Mouse (Mus musculus) neural tube, embryonic 13.5 days (tissue): ENCODE data around the gene Spef1. TPM values are rescaled to one million over a fixed set of nuclear protein-coding genes. Genes with fewer than 3 reads are reported as not detected.
A peak's percentile ranks its signal among the peaks of the same experiment; 100 is the strongest.

Source experiments
- ATAC-seq: fragments of 200-750 bp; cut with Nextera tagmentation; 2 replicates; pipeline ENCODE4 v1.8.0; 2017; ENCODE audit warnings: low read depth, mild to moderate bottlenecking, moderate TSS enrichment, moderate library complexity
- H3K27ac ChIP-seq: fragments of 300-500 bp; sonication (generic); replicated peaks from 2 replicates; pipeline ENCODE4 v1.5.1; 2015; ENCODE audit warnings: moderate library complexity, mild to moderate bottlenecking, inconsistent platforms
- H3K27me3 ChIP-seq: fragments of 300-500 bp; sonication (generic); 2 replicates; pipeline ENCODE4 v1.6.1; 2015; ENCODE audit warnings: mild to moderate bottlenecking, inconsistent platforms
- H3K36me3 ChIP-seq: fragments of 300-500 bp; sonication (generic); 2 replicates; pipeline ENCODE4 v1.6.1; 2015; ENCODE audit warnings: mild to moderate bottlenecking, inconsistent platforms
- H3K4me1 ChIP-seq: fragments of 300-500 bp; sonication (generic); replicated peaks from 2 replicates; pipeline ENCODE4 v1.6.1; 2015; ENCODE audit warnings: inconsistent platforms
- H3K4me2 ChIP-seq: fragments of 300-500 bp; sonication (generic); 2 replicates; pipeline ENCODE4 v1.6.1; 2015; ENCODE audit warnings: inconsistent platforms, mild to moderate bottlenecking, moderate library complexity
- H3K4me3 ChIP-seq: fragments of 300-500 bp; sonication (generic); 2 replicates; pipeline ENCODE4 v1.5.1; 2015; ENCODE audit warnings: mild to moderate bottlenecking, inconsistent platforms
- H3K9ac ChIP-seq: fragments of 300-500 bp; sonication (generic); 2 replicates; pipeline ENCODE4 v1.6.1; 2015; ENCODE audit warnings: moderate library complexity, mild to moderate bottlenecking, inconsistent platforms
- H3K9me3 ChIP-seq: fragments of 300-500 bp; sonication (generic); 2 replicates; pipeline ENCODE4 v1.6.1; 2016; ENCODE audit warnings: inconsistent platforms
- WGBS: fragments of 180-500 bp; shearing (Covaris S2); methylation state at CpG from one replicate; pipeline ENCODE4 v1.1.7; 2015; 5-methylcytosine and 5-hydroxymethylcytosine counted together
- polyA plus RNA-seq: library from polyadenylated mRNA; unstranded; fragments of >200 nt; fragmentation: Nextera tagmentation; extraction: Ambion mirVana; gene quantifications from 2 replicates; pipeline ENCODE4 v1.2.1, GENCODE M21; 2015

Gene Spef1
- polyA plus RNA-seq, 1 experiment from 2014 or later: 7.9 TPM

GRCm38 (mm10) chr2:131166172-131166571 is 20.9 kb downstream of the Spef1 start:
- H3K4me2 ChIP-seq: no peak overlapping the region
- no peak for ATAC-seq
- 0 out of 2 replicates have a peak, but pooled peaks cover 8% of the 10 kb centered on the region for H3K9me3 ChIP-seq
- peaks cover 7% of the 10 kb centered on the region for H3K4me1 ChIP-seq
- H3K4me3 ChIP-seq: no peak overlapping the region
- no peak overlapping the region for H3K9ac ChIP-seq
- 85% methylated on average over 2 of the region's 2 CpGs for WGBS
- H3K27ac ChIP-seq: no peak overlapping the region
- no peaks in the 10 kb centered on the region for H3K36me3 ChIP-seq
- H3K27me3 ChIP-seq: peaks cover 13% of the 10 kb centered on the region

DNA sequence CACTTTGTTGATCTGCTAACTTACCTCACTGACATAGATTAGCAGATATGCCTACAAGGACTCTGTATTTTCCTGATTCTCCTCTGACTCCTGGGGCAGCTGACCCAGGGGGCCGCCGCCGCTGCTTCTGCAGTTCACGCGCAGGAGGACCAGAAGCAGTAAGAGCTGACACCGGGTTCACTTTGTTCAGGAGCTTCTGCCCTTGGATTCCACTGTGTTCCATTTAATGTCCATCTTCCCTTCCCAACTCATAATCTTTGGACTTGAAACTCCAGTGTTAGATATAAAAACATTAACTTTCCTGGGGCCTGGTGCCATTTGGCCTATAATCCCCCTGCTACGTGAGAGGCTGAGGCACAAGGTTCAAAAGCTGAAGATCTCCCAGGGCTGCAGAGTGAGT is 23.2 kb downstream of the Spef1 start:
- no peak overlapping the region for H3K4me3 ChIP-seq
- H3K9ac ChIP-seq: no peak overlapping the region
- peaks cover 13% of the 10 kb centered on the region for H3K4me1 ChIP-seq
- no peak for ATAC-seq
- no peaks in the 10 kb centered on the region for H3K27me3 ChIP-seq
- WGBS: 85% methylated on average over 7 of the region's 7 CpGs
- H3K36me3 ChIP-seq: no peaks in the 10 kb centered on the region
- H3K4me2 ChIP-seq: no peak overlapping the region
- no peak overlapping the region for H3K27ac ChIP-seq
- 0 out of 2 replicates have a peak, but pooled peaks cover 8% of the 10 kb centered on the region for H3K9me3 ChIP-seq

- H3K9me3 ChIP-seq: 0 out of 2 replicates have a peak, but pooled peaks cover 8% of the 10 kb centered on the region
- no peaks in the 10 kb centered on the region for H3K36me3 ChIP-seq
- WGBS: under 1% methylated on average over 17 of the region's 17 CpGs
- peak; percentile 1 for ATAC-seq
- peak overlapping the region; percentile 93 for H3K27ac ChIP-seq
- no peaks in the 10 kb centered on the region for H3K27me3 ChIP-seq
- peak overlapping the region; percentile 77 for H3K9ac ChIP-seq
- peaks cover 39% of the 10 kb centered on the region for H3K4me1 ChIP-seq
- peak overlapping the region; percentile 60 for H3K4me3 ChIP-seq
- H3K4me2 ChIP-seq: peak overlapping the region; percentile 67
Observed at GRCm38 (mm10) chr2:131160671-131161111, 26.4 kb downstream of the Spef1 start.

GRCm38 (mm10) chr2:131159938-131160581 is 27.0 kb downstream of the Spef1 start, which contains the start of gene 1700037H04Rik:
1700037H04Rik (minus strand) TSS chr2:131160081.
- no peaks in the 10 kb centered on the region for H3K27me3 ChIP-seq
- ATAC-seq: peak; percentile 97
- peaks cover 39% of the 10 kb centered on the region for H3K4me1 ChIP-seq
- peak within 1 kb of the TSS; percentile 95 for H3K4me2 ChIP-seq
- H3K36me3 ChIP-seq: 0 out of 2 replicates have a peak, but pooled peaks cover 1% of the 10 kb centered on the region
- under 1% methylated on average over 54 of the region's 54 CpGs for WGBS
- peak within 1 kb of the TSS; percentile 93 for H3K27ac ChIP-seq
- H3K9me3 ChIP-seq: 0 out of 2 replicates have a peak, but pooled peaks cover 4% of the 10 kb centered on the region
- H3K9ac ChIP-seq: peak within 1 kb of the TSS; percentile 92
- peak within 1 kb of the TSS; percentile 60 for H3K4me3 ChIP-seq

DNA sequence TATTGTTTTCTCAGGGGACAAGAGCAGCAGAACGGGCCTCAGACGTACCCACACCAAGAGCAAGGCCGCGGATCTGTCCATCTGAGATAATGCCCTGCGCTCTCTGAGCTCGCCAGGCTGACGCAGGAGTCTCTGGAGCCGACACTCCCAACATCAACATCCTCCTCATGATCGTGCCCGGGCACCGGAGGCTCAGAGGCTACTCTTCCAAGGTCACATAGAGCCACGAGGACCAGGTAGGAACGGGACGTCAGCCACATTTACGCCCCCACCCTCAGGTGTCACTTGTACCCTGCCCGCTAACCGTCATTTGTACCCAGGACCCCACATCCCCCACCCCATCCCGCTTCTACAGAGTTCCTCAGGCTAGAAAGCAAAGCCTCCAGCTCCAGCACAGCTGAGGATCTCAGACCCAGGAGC is 27.6 kb downstream of the Spef1 start:
- H3K9me3 ChIP-seq: no peaks in the 10 kb centered on the region
- H3K4me2 ChIP-seq: peak overlapping the region; percentile 95
- H3K4me3 ChIP-seq: peak overlapping the region; percentile 60
- ATAC-seq: peak; percentile 60
- peaks cover 43% of the 10 kb centered on the region for H3K4me1 ChIP-seq
- no peaks in the 10 kb centered on the region for H3K27me3 ChIP-seq
- under 1% methylated on average over 18 of the region's 18 CpGs for WGBS
- H3K27ac ChIP-seq: peak overlapping the region; percentile 93
- peak overlapping the region; percentile 92 for H3K9ac ChIP-seq
- peaks cover 6% of the 10 kb centered on the region; the same call in 1 of the 2 replicates for H3K36me3 ChIP-seq

DNA sequence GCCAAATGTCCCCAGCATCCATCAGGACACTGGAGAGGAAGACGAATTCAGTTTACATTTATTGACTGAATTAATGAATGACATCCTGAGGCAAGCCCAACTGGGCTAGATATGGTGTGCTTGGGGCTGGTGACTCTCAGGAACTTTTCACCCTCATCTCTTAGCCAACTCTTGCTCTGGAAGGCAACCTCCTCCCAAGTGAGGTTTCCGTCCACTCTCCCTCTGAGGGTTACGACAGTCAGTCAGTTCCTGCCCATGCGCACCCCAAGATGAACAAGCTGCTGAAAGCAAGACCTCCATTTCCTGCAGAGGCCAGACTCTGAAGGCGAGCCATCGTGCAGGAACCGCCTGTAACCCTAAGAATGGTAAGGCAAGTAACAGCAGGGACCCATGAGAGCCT is 30.1 kb downstream of the Spef1 start:
- WGBS: 91% methylated on average over 7 of the region's 7 CpGs
- ATAC-seq: no peak
- peaks cover 21% of the 10 kb centered on the region; the same call in 1 of the 2 replicates for H3K36me3 ChIP-seq
- H3K4me2 ChIP-seq: no peak overlapping the region; the same call in 1 of the 2 replicates
- H3K9me3 ChIP-seq: no peaks in the 10 kb centered on the region
- H3K4me1 ChIP-seq: peaks cover 43% of the 10 kb centered on the region
- H3K4me3 ChIP-seq: no peak overlapping the region
- no peak overlapping the region for H3K9ac ChIP-seq
- no peaks in the 10 kb centered on the region for H3K27me3 ChIP-seq
- H3K27ac ChIP-seq: no peak overlapping the region

GRCm38 (mm10) chr2:131154036-131154435 is 33.0 kb downstream of the Spef1 start:
- 94% methylated on average over 4 of the region's 4 CpGs for WGBS
- H3K27ac ChIP-seq: no peak overlapping the region
- no peak for ATAC-seq

GRCm38 (mm10) chr2:131152166-131152730 is 34.8 kb downstream of the Spef1 start:
- ATAC-seq: no peak
- Histone ChIP-seq H3K27ac (no peak overlapping the region), H3K4me3 (no peak overlapping the region), H3K9ac (no peak overlapping the region), H3K4me2 (no peak overlapping the region), H3K9me3 (no peaks in the 10 kb centered on the region), H3K4me1 (peaks cover 13% of the 10 kb centered on the region), H3K36me3 (peaks cover 66% of the 10 kb centered on the region), H3K27me3 (no peaks in the 10 kb centered on the region)
- WGBS: 93% methylated on average over 7 of the region's 7 CpGs

More at GRCm38 (mm10) chr2:131154036-131154435, 33.0 kb downstream of the Spef1 start:
- H3K36me3 ChIP-seq: peaks cover 48% of the 10 kb centered on the region
- no peak overlapping the region for H3K4me3 ChIP-seq
- no peak overlapping the region for H3K4me2 ChIP-seq
- no peaks in the 10 kb centered on the region for H3K27me3 ChIP-seq
- no peaks in the 10 kb centered on the region for H3K9me3 ChIP-seq
- H3K4me1 ChIP-seq: peaks cover 31% of the 10 kb centered on the region
- H3K9ac ChIP-seq: no peak overlapping the region

- no peak overlapping the region for H3K4me2 ChIP-seq
- no peaks in the 10 kb centered on the region for H3K9me3 ChIP-seq
- no peaks in the 10 kb centered on the region for H3K27me3 ChIP-seq
- no peaks in the 10 kb centered on the region for H3K4me1 ChIP-seq
- no peak for ATAC-seq
- peaks cover 91% of the 10 kb centered on the region for H3K36me3 ChIP-seq
- no peak overlapping the region for H3K9ac ChIP-seq
- H3K4me3 ChIP-seq: no peak overlapping the region
- 96% methylated on average over 3 of the region's 3 CpGs for WGBS
- no peak overlapping the region for H3K27ac ChIP-seq
Observed at GRCm38 (mm10) chr2:131149254-131149578, 37.9 kb downstream of the Spef1 start.

- no peaks in the 10 kb centered on the region for H3K4me1 ChIP-seq
- no peak overlapping the region for H3K27ac ChIP-seq
- 89% methylated on average over 8 of the region's 8 CpGs for WGBS
- no peak overlapping the region for H3K9ac ChIP-seq
- ATAC-seq: no peak
- H3K4me2 ChIP-seq: no peak overlapping the region
- H3K9me3 ChIP-seq: no peaks in the 10 kb centered on the region
- H3K36me3 ChIP-seq: peaks cover 95% of the 10 kb centered on the region
- no peaks in the 10 kb centered on the region for H3K27me3 ChIP-seq
- no peak overlapping the region for H3K4me3 ChIP-seq
Observed at GRCm38 (mm10) chr2:131148353-131149253, 38.5 kb downstream of the Spef1 start.

DNA sequence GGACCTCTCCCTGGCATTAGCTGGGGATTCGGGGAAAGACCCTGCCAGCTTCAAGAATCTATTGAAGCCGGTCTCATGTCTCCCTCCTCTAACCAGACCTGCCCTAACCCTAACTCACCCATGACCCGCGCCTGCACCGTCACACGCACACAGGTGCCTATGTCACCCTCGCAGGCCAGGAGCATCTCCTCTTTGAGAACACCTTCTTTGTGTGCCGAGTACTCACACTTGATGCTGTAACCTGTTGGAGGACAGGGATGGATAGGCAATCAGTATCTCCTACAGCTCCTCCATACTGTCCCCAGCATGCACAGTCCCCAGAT is 40.1 kb downstream of the Spef1 start:
- Histone ChIP-seq H3K36me3 (peaks cover 88% of the 10 kb centered on the region), H3K9me3 (no peaks in the 10 kb centered on the region), H3K4me2 (no peak overlapping the region), H3K4me3 (no peak overlapping the region), H3K27ac (no peak overlapping the region), H3K9ac (no peak overlapping the region), H3K27me3 (no peaks in the 10 kb centered on the region), H3K4me1 (peaks cover 5% of the 10 kb centered on the region)
- no peak for ATAC-seq
- 95% methylated on average over 8 of the region's 8 CpGs for WGBS
